Mouse (Mus musculus) liver, embryonic 15.5 days (tissue): ENCODE results near the gene Olfr23. TPM values are rescaled to one million over a fixed set of nuclear protein-coding genes. Genes with fewer than 3 reads are reported as not detected.
"Not testable (repeated sequence)": the region's sequence is repeated elsewhere in the genome, so short reads cannot be mapped to it uniquely, and the experiment has no call there.

ENCODE experiments used
- ATAC-seq: fragments of 200-750 bp; cut with Nextera tagmentation; 2 replicates; pipeline ENCODE4 v1.8.0; 2017; ENCODE audit warnings: moderate number of reproducible peaks, mild to moderate bottlenecking, moderate library complexity; ENCODE audit not compliant: insufficient read depth
- H3K27ac ChIP-seq: fragments of 300-500 bp; sonication (generic); replicated peaks from 2 replicates; pipeline ENCODE4 v1.5.1; 2015; ENCODE audit warnings: mild to moderate bottlenecking, inconsistent platforms
- H3K27me3 ChIP-seq: fragments of 300-500 bp; sonication (generic); 2 replicates; pipeline ENCODE4 v1.6.1; 2015; ENCODE audit warnings: mild to moderate bottlenecking, inconsistent platforms
- H3K36me3 ChIP-seq: fragments of 300-500 bp; sonication (generic); replicated peaks from 2 replicates; pipeline ENCODE4 v1.6.1; 2015; ENCODE audit warnings: moderate library complexity, mild to moderate bottlenecking, inconsistent platforms
- H3K4me1 ChIP-seq: fragments of 300-500 bp; sonication (generic); replicated peaks from 2 replicates; pipeline ENCODE4 v1.6.1; 2015; ENCODE audit warnings: inconsistent platforms
- H3K4me2 ChIP-seq: fragments of 300-500 bp; sonication (generic); 2 replicates; pipeline ENCODE4 v1.6.1; 2015; ENCODE audit warnings: moderate library complexity, mild to moderate bottlenecking, inconsistent platforms
- H3K4me3 ChIP-seq: fragments of 300-500 bp; sonication (generic); replicated peaks from 2 replicates; pipeline ENCODE4 v1.5.1; 2015; ENCODE audit warnings: mild to moderate bottlenecking, inconsistent platforms
- H3K9ac ChIP-seq: fragments of 300-500 bp; sonication (generic); 2 replicates; pipeline ENCODE4 v1.6.1; 2015; ENCODE audit warnings: moderate library complexity, mild to moderate bottlenecking, inconsistent platforms
- H3K9me3 ChIP-seq: fragments of 300-500 bp; sonication (generic); replicated peaks from 2 replicates; pipeline ENCODE4 v1.6.1; 2016; ENCODE audit warnings: inconsistent platforms
- WGBS: fragments of 180-500 bp; shearing (Covaris S2); methylation state at CpG from one replicate; pipeline ENCODE4 v1.1.7; 2015; ENCODE audit warnings: mixed read lengths; ENCODE audit not compliant: insufficient replicate concordance; 5-methylcytosine and 5-hydroxymethylcytosine counted together
- polyA plus RNA-seq: library from polyadenylated mRNA; unstranded; fragments of >200 nt; fragmentation: Nextera tagmentation; extraction: Ambion mirVana; gene quantifications from 2 replicates; pipeline ENCODE4 v1.2.1, GENCODE M21; 2015

Olfr23 gene
- not detected in 2 replicates for polyA plus RNA-seq

DNA sequence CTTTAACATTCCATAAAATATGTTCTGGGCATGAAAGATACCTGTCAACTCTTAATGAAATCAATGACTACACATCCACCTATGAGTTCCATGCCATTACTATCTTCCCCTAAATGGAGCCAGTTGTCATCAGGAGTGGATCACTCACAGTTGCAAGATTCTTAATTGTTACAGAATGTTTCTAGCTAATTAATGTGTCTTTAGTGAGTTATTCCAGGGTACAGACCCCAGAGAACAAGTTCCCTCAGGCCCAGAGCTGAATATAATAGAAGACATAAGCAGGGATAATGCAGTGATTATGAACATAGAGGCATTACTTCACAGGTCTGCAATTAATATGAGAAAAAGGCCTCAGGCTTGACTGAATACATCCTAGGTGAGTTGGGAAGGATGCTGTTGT lies at the start of gene Olfr23:
Gene Olfr23 (plus strand): TSS at position 301 of the 400 bp plus-strand sequence.
- no peak within 1 kb of the TSS for H3K4me3 ChIP-seq
- no peak within 1 kb of the TSS for H3K9ac ChIP-seq
- no peak within 1 kb of the TSS for H3K4me2 ChIP-seq
- no peak within 1 kb of the TSS for H3K27ac ChIP-seq
- no peaks in the 10 kb centered on the region for H3K27me3 ChIP-seq
- no peaks in the 10 kb centered on the region for H3K9me3 ChIP-seq
- no peak for ATAC-seq
- no peaks in the 10 kb centered on the region for H3K36me3 ChIP-seq
- H3K4me1 ChIP-seq: no peaks in the 10 kb centered on the region

DNA sequence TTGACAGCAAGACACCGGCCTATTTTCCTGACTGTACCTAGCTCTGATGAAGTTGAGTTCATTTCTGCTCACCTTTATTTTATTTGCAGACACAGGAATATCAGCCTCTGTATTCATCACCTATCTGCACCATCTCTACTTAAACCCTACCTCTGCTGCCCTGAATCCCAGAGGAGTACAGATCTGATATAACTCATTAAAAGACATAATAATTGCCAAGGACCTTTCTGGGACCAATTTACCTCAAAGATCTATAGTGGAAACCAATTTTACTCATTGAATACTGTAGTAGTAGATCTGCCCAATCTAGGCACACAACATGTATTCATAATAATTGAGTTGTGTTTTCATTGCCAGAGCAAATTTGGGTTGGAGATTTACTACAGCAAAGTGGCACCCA lies 45.8 kb upstream of the Olfr23 start, which contains the start of gene Olfr394:
Gene Olfr394 (minus strand): TSS at position 101 of the 400 bp plus-strand sequence.
- Histone ChIP-seq H3K4me1 (no peaks in the 10 kb centered on the region), H3K9me3 (no peaks in the 10 kb centered on the region), H3K4me3 (no peak within 1 kb of the TSS), H3K9ac (no peak within 1 kb of the TSS), H3K4me2 (no peak within 1 kb of the TSS), H3K27ac (no peak within 1 kb of the TSS), H3K27me3 (no peaks in the 10 kb centered on the region), H3K36me3 (no peaks in the 10 kb centered on the region)
- no peak for ATAC-seq
- WGBS: 63% methylated on average over 1 of the region's 1 CpGs

DNA sequence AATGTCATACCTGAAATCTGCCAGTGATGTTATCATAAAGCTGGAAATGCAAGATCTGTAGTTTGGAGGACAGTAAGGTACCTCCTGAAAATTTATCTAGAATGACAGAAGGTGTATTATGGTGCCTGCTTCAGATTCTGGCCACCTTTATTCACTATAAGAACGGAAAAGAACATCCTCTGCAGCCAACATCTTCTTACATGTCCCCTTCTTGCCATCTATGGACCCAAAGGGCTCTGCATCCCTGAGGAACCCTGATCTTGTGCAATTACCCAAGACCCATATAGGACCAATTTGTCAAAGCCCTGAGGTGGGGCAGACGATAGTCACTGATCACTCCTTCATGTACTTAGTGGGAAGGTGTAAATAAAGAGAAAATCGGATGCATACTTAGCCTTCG lies 27.3 kb upstream of the Olfr23 start, which contains the start of gene Olfr395:
Gene Olfr395 (minus strand): TSS at position 101 of the 400 bp plus-strand sequence.
- H3K9ac ChIP-seq, H3K9me3 ChIP-seq, ATAC-seq, H3K4me3 ChIP-seq, H3K27me3 ChIP-seq, H3K36me3 ChIP-seq, H3K27ac ChIP-seq, H3K4me2 ChIP-seq, H3K4me1 ChIP-seq: not testable (repeated sequence)
- 50% methylated on average over 4 of the region's 4 CpGs for WGBS

DNA sequence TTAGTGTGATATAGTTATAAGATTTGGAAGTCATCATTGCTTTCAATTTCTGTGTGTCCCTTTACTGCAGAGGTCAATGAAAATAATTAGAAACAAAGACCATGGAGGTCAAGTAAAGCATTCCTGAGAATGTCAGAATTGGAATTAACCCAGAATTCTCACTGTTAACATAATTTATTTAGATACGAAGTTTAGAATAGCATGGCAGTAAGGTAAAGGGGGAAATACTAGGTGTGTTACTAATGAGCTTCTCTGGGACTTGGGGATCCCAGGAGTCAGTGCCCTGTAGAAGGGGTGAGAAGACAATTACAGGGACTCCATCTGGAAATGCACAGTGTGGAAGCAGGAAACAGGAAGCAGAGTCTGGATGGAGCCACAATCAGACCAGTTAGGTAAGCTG lies 24.0 kb downstream of the Olfr23 start, which contains the start of gene Olfr397:
Gene Olfr397 (plus strand): TSS at position 301 of the 400 bp plus-strand sequence.
- Histone ChIP-seq H3K4me1 (no peaks in the 10 kb centered on the region), H3K4me2 (no peak within 1 kb of the TSS), H3K27me3 (no peaks in the 10 kb centered on the region), H3K27ac (no peak within 1 kb of the TSS), H3K9ac (no peak within 1 kb of the TSS), H3K36me3 (no peaks in the 10 kb centered on the region), H3K9me3 (no peaks in the 10 kb centered on the region; the same call in 1 of the 2 replicates), H3K4me3 (no peak within 1 kb of the TSS)
- ATAC-seq: no peak
- WGBS: 43% methylated on average over 1 of the region's 1 CpGs

DNA sequence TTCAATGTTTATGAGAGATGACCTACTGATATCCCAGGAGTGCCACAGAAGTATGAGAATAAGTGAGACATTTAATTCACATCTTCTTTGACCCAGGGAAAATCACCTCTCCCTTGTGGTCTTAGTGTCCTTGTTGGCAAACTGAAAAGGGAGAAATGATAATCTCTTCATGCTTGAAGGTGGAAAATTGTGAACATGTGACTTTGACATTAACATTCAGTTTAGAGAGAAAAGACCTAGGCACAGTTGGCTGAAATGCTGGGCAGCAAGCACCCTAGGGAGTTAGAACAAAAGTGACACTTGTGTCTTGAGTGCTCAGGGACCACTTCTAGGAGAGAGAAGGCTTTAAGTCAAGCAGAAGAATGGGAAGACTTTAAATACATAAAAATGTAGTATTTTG lies 53.8 kb downstream of the Olfr23 start, which contains the start of gene Olfr398:
Gene Olfr398 (minus strand): TSS at position 101 of the 400 bp plus-strand sequence.
- Histone ChIP-seq H3K9ac (no peak within 1 kb of the TSS), H3K4me3 (no peak within 1 kb of the TSS), H3K27ac (no peak within 1 kb of the TSS), H3K4me2 (no peak within 1 kb of the TSS), H3K4me1 (no peaks in the 10 kb centered on the region), H3K36me3 (no peaks in the 10 kb centered on the region), H3K9me3 (0 out of 2 replicates have a peak, but pooled peaks cover 3% of the 10 kb centered on the region), H3K27me3 (no peaks in the 10 kb centered on the region)
- no peak for ATAC-seq

Other genes with a start within 250 kb of the Olfr23 start
- gene Zfp735, start 247.9 kb upstream of the Olfr23 start, polyA plus RNA-seq: not detected in 2 replicates
- gene Olfr389, start 156.0 kb upstream of the Olfr23 start, polyA plus RNA-seq: not detected in 2 replicates
- gene Olfr390, start 153.7 kb upstream of the Olfr23 start, polyA plus RNA-seq: not detected in 2 replicates
- gene Olfr391-ps, start 133.6 kb upstream of the Olfr23 start, polyA plus RNA-seq: not detected in 2 replicates
- gene Olfr392, start 119.6 kb upstream of the Olfr23 start, polyA plus RNA-seq: not detected in 2 replicates
- gene Olfr393, start 85.2 kb upstream of the Olfr23 start, polyA plus RNA-seq: not detected in 2 replicates
- gene Olfr394, start 45.9 kb upstream of the Olfr23 start, polyA plus RNA-seq: not detected in 2 replicates
- gene Olfr395, start 27.4 kb upstream of the Olfr23 start, polyA plus RNA-seq: not detected in 2 replicates
- not detected in 2 replicates for gene Olfr397, start 24.1 kb downstream of the Olfr23 start, polyA plus RNA-seq
- gene Olfr398, start 53.7 kb downstream of the Olfr23 start, polyA plus RNA-seq: not detected in 2 replicates
- not detected in 2 replicates for gene Olfr139, start 119.9 kb downstream of the Olfr23 start, polyA plus RNA-seq
- gene Olfr399, start 119.9 kb downstream of the Olfr23 start, polyA plus RNA-seq: not detected in 2 replicates
- not detected in 2 replicates for gene Zfp616, start 133.3 kb downstream of the Olfr23 start, polyA plus RNA-seq
- gene Olfr401, start 177.0 kb downstream of the Olfr23 start, polyA plus RNA-seq: not detected in 2 replicates
- gene Olfr402, start 216.9 kb downstream of the Olfr23 start, polyA plus RNA-seq: not detected in 2 replicates
- not detected in 2 replicates for gene Olfr403, start 249.6 kb downstream of the Olfr23 start, polyA plus RNA-seq